Mouse (Mus musculus): ENCODE measurements at regions not wholly inside any gene's neighbourhood (a gene's known extent, or its start where the extent isn't known, plus 50 kb on each side); places are given as distances from the start of the nearest gene placed in this dataset.
"Not testable (repeated sequence)": the region's sequence is repeated elsewhere in the genome, so short reads cannot be mapped to it uniquely, and the experiment has no call there.

DNA sequence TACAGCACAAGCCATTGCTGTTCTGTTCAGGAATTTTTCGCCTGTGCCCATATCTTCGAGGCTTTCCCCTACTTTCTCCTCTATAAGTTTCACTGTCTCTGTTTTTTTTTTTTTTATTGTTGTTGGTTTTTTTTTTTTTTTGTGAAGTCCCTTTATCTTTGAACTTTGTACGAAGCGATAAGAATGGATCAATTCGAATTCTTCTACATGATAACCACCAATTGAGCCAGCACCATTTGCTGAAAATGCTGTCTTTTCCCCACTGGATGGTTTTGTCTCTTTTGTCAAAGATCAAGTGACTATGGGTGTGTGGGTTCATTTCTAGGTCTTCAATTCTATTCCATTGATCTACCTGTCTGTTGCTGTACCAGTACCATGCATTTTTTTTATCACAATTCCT lies 244.6 kb downstream of the Bcl11a start:
- not testable (repeated sequence) for H3K27me3 ChIP-seq (ENCODE audit: control insufficient read depth, insufficient read depth, low read length); H3K4me2 ChIP-seq (ENCODE audit: low read depth, low read length); H3K36me3 ChIP-seq (ENCODE audit: control insufficient read depth, insufficient read depth, low read length); ATAC-seq (ENCODE audit: insufficient read depth, low FRiP score); H3K4me3 ChIP-seq (replicated peaks; ENCODE audit: low read length); H3K4me1 ChIP-seq (ENCODE audit: control insufficient read depth, insufficient read depth, low read length); H3K9me3 ChIP-seq (replicated peaks; ENCODE audit: control insufficient read depth, low read length); H3K27ac ChIP-seq (ENCODE audit: low read length); H3K9ac ChIP-seq (ENCODE audit: low read length)
- 83% methylated on average over 5 of the region's 5 CpGs for WGBS

DNA sequence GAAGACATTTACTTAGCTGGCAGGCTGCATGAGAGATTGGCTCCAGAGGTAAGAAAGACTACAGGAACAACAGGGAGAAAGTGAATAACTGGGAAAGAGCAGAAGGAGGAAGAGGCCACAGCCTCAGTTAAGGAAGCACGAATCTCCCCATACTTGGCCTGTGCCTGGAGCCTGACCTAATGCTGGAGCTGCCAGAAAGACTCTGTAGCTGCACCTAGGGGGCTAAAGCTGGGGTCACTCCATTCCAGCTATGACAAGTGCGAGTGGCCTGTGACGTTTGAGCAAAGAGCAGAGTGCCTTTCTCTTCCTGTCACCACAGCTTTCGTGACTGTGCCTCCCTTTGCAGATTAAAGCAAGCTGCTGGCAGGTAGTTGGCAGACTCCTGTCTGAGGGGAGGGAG lies 250.6 kb downstream of the Bcl11a start:
- H3K9me3 ChIP-seq (replicated peaks; ENCODE audit: control insufficient read depth, low read length), result no peaks in the 10 kb centered on the region
- H3K4me3 ChIP-seq (replicated peaks; ENCODE audit: low read length), result no peak overlapping the region
- H3K36me3 ChIP-seq (ENCODE audit: control insufficient read depth, insufficient read depth, low read length), result no peaks in the 10 kb centered on the region
- WGBS, result 57% methylated on average over 4 of the region's 4 CpGs
- ATAC-seq (ENCODE audit: insufficient read depth, low FRiP score), result no peak
- H3K4me2 ChIP-seq (ENCODE audit: low read depth, low read length), result no peak overlapping the region
- H3K9ac ChIP-seq (ENCODE audit: low read length), result no peak overlapping the region
- H3K4me1 ChIP-seq (ENCODE audit: control insufficient read depth, insufficient read depth, low read length), result no peaks in the 10 kb centered on the region
- no peaks in the 10 kb centered on the region for H3K27me3 ChIP-seq (ENCODE audit: control insufficient read depth, insufficient read depth, low read length)
- H3K27ac ChIP-seq (ENCODE audit: low read length), result no peak overlapping the region

DNA sequence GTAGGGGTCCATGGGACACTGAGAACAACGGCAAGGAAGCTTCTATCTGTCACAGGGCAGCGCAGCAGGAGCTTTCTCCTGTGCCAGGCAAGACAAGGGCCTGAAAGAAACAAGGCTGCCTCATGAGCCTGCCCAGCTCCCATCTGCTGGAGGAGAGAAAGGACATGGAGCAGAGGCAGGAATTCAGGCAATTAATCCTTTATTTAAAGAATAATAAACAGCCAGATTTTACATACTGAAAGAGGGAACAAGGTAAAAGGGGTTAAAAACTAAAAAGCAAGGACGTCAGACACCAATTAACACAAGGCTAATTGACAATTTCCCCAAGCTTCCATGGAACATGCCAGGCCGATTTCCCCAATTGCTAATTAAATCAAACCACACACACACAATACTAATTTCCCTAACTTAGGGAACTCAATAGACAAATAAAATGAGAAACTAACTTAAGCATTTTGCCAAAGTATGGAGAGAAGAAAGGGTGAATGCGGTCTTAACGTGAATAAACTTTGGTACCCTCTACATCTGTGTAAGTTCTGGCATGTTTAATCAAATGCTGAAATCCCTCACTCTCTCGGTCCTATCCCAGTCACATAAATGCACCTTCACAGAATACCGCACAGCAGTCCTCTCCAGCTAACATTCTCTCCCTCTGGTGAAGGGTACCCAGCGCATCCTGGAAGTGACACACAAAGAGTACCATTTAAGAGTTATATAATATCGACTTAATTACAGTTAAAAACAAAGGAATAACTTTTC lies 252.7 kb downstream of the Bcl11a start:
- no peak overlapping the region for H3K4me3 ChIP-seq (replicated peaks; ENCODE audit: low read length)
- no peak overlapping the region for H3K4me2 ChIP-seq (ENCODE audit: low read depth, low read length)
- H3K27me3 ChIP-seq (ENCODE audit: control insufficient read depth, insufficient read depth, low read length), result no peaks in the 10 kb centered on the region
- H3K36me3 ChIP-seq (ENCODE audit: control insufficient read depth, insufficient read depth, low read length), result no peaks in the 10 kb centered on the region
- no peak for ATAC-seq (ENCODE audit: insufficient read depth, low FRiP score)
- H3K27ac ChIP-seq (ENCODE audit: low read length), result no peak overlapping the region
- no peaks in the 10 kb centered on the region for H3K4me1 ChIP-seq (ENCODE audit: control insufficient read depth, insufficient read depth, low read length)
- H3K9ac ChIP-seq (ENCODE audit: low read length), result no peak overlapping the region
- no peaks in the 10 kb centered on the region for H3K9me3 ChIP-seq (replicated peaks; ENCODE audit: control insufficient read depth, low read length)
- 79% methylated on average over 10 of the region's 10 CpGs for WGBS

DNA sequence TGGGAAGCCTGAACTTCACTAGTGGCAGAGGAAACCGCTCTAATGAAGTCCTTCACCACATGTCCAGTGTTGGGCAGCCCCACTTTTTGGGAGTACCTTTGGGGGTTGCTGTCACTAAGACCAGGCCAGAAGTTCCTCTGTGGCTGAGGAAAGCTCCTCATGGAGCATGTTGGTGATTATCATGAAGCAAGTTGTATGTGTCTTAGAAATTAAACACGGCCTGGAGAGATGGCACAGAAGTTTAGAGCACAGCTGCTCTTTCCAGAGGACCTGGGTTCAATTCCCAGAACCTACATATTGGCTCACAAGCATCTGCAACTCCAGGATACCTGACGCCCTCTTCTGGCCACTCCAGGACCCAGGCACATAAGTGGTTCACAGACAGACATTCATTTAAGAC lies 254.4 kb downstream of the Bcl11a start:
- H3K9ac ChIP-seq (ENCODE audit: low read length), result no peak overlapping the region
- no peak for ATAC-seq (ENCODE audit: insufficient read depth, low FRiP score)
- WGBS, result 86% methylated on average over 3 of the region's 3 CpGs
- no peak overlapping the region for H3K4me2 ChIP-seq (ENCODE audit: low read depth, low read length)
- no peak overlapping the region for H3K4me3 ChIP-seq (replicated peaks; ENCODE audit: low read length)
- no peak overlapping the region for H3K27ac ChIP-seq (ENCODE audit: low read length)
- H3K27me3 ChIP-seq (ENCODE audit: control insufficient read depth, insufficient read depth, low read length), result no peaks in the 10 kb centered on the region
- H3K36me3 ChIP-seq (ENCODE audit: control insufficient read depth, insufficient read depth, low read length), result no peaks in the 10 kb centered on the region
- no peaks in the 10 kb centered on the region for H3K9me3 ChIP-seq (replicated peaks; ENCODE audit: control insufficient read depth, low read length)
- H3K4me1 ChIP-seq (ENCODE audit: control insufficient read depth, insufficient read depth, low read length), result no peaks in the 10 kb centered on the region

DNA sequence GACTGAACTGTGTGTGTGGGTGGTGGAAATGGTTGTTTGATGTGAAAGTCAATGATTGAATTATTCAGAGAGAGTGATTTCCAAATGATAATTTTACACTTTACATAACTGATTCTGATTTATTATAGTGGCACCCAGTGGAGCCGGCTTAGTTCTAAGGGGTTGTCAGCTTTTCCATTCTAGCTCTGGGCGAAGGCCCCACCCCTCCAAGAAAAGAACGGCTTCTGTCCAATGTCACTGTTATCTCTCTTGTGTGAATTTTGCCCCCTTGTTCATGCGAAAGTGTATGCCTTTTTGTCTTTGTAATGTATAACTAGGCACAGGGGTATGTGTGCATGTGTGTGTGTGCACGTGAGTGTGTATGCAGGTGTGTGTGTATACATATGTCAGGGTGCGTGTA lies 255.3 kb downstream of the Bcl11a start:
- no peaks in the 10 kb centered on the region for H3K36me3 ChIP-seq (ENCODE audit: control insufficient read depth, insufficient read depth, low read length)
- no peaks in the 10 kb centered on the region for H3K9me3 ChIP-seq (replicated peaks; ENCODE audit: control insufficient read depth, low read length)
- no peak overlapping the region for H3K9ac ChIP-seq (ENCODE audit: low read length)
- ATAC-seq (ENCODE audit: insufficient read depth, low FRiP score), result no peak
- H3K4me1 ChIP-seq (ENCODE audit: control insufficient read depth, insufficient read depth, low read length), result no peaks in the 10 kb centered on the region
- H3K4me3 ChIP-seq (replicated peaks; ENCODE audit: low read length), result no peak overlapping the region
- no peak overlapping the region for H3K27ac ChIP-seq (ENCODE audit: low read length)
- H3K27me3 ChIP-seq (ENCODE audit: control insufficient read depth, insufficient read depth, low read length), result no peaks in the 10 kb centered on the region
- no peak overlapping the region for H3K4me2 ChIP-seq (ENCODE audit: low read depth, low read length)
- 76% methylated on average over 6 of the region's 6 CpGs for WGBS

DNA sequence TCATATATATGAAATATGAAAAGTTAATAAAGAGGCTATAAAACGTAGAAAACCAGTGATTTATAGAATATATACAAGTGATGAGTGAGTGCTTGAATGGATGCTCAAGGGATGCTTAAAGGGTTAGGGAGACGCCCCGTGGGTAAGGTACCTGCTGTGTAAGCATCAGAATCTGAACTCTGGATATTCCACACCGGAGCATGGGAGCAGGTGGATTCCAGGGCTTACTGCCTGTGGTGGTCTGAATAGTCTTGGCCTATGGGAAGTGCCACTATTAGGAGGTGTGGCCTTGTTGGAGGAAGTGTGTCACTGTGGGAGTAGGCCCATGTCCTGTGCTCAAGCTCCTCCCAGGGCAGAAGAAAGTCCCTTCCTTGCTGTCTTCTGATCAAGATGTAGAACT lies 257.4 kb downstream of the Bcl11a start:
- no peak for ATAC-seq (ENCODE audit: insufficient read depth, low FRiP score)
- WGBS, result 93% methylated on average over 4 of the region's 4 CpGs

DNA sequence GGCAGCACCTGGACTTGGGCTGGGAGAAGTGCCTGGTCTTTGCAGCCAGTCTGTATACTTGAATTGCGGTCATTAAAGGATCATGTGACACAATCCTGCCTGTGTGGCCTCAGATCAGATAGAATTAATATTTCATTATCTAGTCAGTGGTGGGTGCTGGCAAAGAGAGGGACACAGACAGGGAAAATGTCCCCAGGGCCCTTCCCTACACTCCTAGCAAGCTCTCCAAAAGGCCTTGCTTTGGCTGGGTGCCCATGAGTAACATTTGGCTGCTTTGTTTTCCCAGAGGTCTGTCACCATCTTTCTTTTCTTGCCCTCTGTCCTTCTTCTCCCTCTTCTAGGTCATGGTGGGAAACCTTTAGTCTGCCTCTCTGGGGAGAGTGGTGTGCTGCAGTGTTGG lies 260.3 kb downstream of the Bcl11a start:
- no peak overlapping the region for H3K4me2 ChIP-seq (ENCODE audit: low read depth, low read length)
- WGBS, result 62% methylated on average over 1 of the region's 1 CpGs
- no peaks in the 10 kb centered on the region for H3K4me1 ChIP-seq (ENCODE audit: control insufficient read depth, insufficient read depth, low read length)
- no peak overlapping the region for H3K4me3 ChIP-seq (replicated peaks; ENCODE audit: low read length)
- no peaks in the 10 kb centered on the region for H3K36me3 ChIP-seq (ENCODE audit: control insufficient read depth, insufficient read depth, low read length)
- no peaks in the 10 kb centered on the region for H3K9me3 ChIP-seq (replicated peaks; ENCODE audit: control insufficient read depth, low read length)
- no peak for ATAC-seq (ENCODE audit: insufficient read depth, low FRiP score)
- no peaks in the 10 kb centered on the region for H3K27me3 ChIP-seq (ENCODE audit: control insufficient read depth, insufficient read depth, low read length)
- H3K27ac ChIP-seq (ENCODE audit: low read length), result no peak overlapping the region
- no peak overlapping the region for H3K9ac ChIP-seq (ENCODE audit: low read length)

More for the DNA sequence above, 257.4 kb downstream of the Bcl11a start:
- Histone ChIP-seq H3K4me2 (ENCODE audit: low read depth, low read length) (no peak overlapping the region), H3K9ac (ENCODE audit: low read length) (no peak overlapping the region), H3K36me3 (ENCODE audit: control insufficient read depth, insufficient read depth, low read length) (no peaks in the 10 kb centered on the region), H3K9me3 (replicated peaks; ENCODE audit: control insufficient read depth, low read length) (no peaks in the 10 kb centered on the region), H3K27ac (ENCODE audit: low read length) (no peak overlapping the region), H3K4me1 (ENCODE audit: control insufficient read depth, insufficient read depth, low read length) (no peaks in the 10 kb centered on the region), H3K4me3 (replicated peaks; ENCODE audit: low read length) (no peak overlapping the region), H3K27me3 (ENCODE audit: control insufficient read depth, insufficient read depth, low read length) (no peaks in the 10 kb centered on the region)

DNA sequence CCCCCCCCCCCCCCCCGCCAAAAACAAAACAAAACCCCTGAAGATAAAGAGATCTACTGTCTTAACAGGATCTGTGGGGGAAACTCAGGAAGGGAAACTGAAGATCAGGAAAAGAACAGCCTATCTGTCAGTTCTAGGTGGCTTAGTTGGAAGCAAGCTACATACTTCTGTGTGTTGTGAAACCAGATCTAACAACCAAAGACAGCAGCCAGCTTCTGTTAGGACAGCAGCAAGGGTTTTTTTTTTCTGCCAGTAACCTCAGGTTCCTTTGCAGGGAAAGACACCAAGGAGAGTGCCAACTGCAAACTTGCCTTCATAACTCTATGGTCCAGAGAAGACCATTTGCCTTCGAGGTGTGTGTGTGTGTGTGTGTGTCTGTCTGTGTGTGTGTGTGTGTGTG lies 261.2 kb downstream of the Bcl11a start:
- Histone ChIP-seq H3K9me3 (replicated peaks; ENCODE audit: control insufficient read depth, low read length) (no peaks in the 10 kb centered on the region), H3K4me1 (ENCODE audit: control insufficient read depth, insufficient read depth, low read length) (no peaks in the 10 kb centered on the region), H3K27ac (ENCODE audit: low read length) (no peak overlapping the region), H3K4me2 (ENCODE audit: low read depth, low read length) (no peak overlapping the region), H3K9ac (ENCODE audit: low read length) (no peak overlapping the region), H3K4me3 (replicated peaks; ENCODE audit: low read length) (no peak overlapping the region), H3K27me3 (ENCODE audit: control insufficient read depth, insufficient read depth, low read length) (no peaks in the 10 kb centered on the region), H3K36me3 (ENCODE audit: control insufficient read depth, insufficient read depth, low read length) (no peaks in the 10 kb centered on the region)
- ATAC-seq (ENCODE audit: insufficient read depth, low FRiP score), result no peak
- WGBS, result 37% methylated on average over 2 of the region's 2 CpGs

DNA sequence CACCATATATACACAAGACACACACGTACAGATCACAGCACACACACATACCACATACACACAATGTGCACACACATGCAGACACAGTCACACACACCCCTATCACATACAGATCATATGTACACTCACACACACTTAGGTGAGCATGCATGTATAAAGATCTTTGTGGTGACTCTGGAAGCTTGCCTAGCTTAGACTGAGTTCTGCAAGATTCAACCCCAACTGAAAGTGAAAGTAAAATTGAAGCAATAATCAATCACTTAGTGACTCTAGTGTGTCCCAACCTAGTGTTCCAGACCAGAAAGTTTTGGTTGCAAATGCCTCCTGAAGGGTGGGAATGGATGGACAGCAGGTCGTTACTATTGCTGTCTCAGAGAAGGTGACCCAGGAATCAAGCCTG lies 262.8 kb downstream of the Bcl11a start:
- no peak overlapping the region for H3K27ac ChIP-seq (ENCODE audit: low read length)
- no peak overlapping the region for H3K9ac ChIP-seq (ENCODE audit: low read length)
- H3K4me1 ChIP-seq (ENCODE audit: control insufficient read depth, insufficient read depth, low read length), result no peaks in the 10 kb centered on the region
- H3K36me3 ChIP-seq (ENCODE audit: control insufficient read depth, insufficient read depth, low read length), result no peaks in the 10 kb centered on the region
- no peaks in the 10 kb centered on the region for H3K9me3 ChIP-seq (replicated peaks; ENCODE audit: control insufficient read depth, low read length)
- no peak for ATAC-seq (ENCODE audit: insufficient read depth, low FRiP score)
- 74% methylated on average over 2 of the region's 2 CpGs for WGBS
- no peak overlapping the region for H3K4me2 ChIP-seq (ENCODE audit: low read depth, low read length)
- no peak overlapping the region for H3K4me3 ChIP-seq (replicated peaks; ENCODE audit: low read length)
- no peaks in the 10 kb centered on the region for H3K27me3 ChIP-seq (ENCODE audit: control insufficient read depth, insufficient read depth, low read length)
